Mouse (Mus musculus) midbrain, embryonic 11.5 days (tissue): Measurements from ENCODE around the gene Slc38a11. TPM values are rescaled to one million over a fixed set of nuclear protein-coding genes. Genes with fewer than 3 reads are reported as not detected.
A peak's percentile ranks its signal among the peaks of the same experiment; 100 is the strongest.

ENCODE experiments used
- ATAC-seq: fragments of 200-750 bp; cut with Nextera tagmentation; 2 replicates; pipeline ENCODE4 v1.8.0; 2017; ENCODE audit warnings: moderate TSS enrichment, moderate library complexity; ENCODE audit not compliant: low FRiP score
- DNase-seq: peaks from one replicate; pipeline ENCODE4 v3.0.0; 2015; ENCODE audit warnings: low spot score; ENCODE audit errors: missing footprints
- H3K27ac ChIP-seq: fragments of 300-500 bp; sonication (generic); 2 replicates; pipeline ENCODE4 v1.5.1; 2014; ENCODE audit warnings: low read depth, low read length
- H3K27me3 ChIP-seq: fragments of 300-500 bp; sonication (generic); 2 replicates; pipeline ENCODE4 v1.6.1; 2014; ENCODE audit warnings: mild to moderate bottlenecking, low read length, moderate library complexity, mixed read lengths; ENCODE audit not compliant: control insufficient read depth, insufficient read depth
- H3K36me3 ChIP-seq: fragments of 300-500 bp; sonication (generic); 2 replicates; pipeline ENCODE4 v1.6.1; 2014; ENCODE audit warnings: mild to moderate bottlenecking, low read length, moderate library complexity, mixed read lengths; ENCODE audit not compliant: control insufficient read depth, insufficient read depth
- H3K4me1 ChIP-seq: fragments of 300-500 bp; sonication (generic); 2 replicates; pipeline ENCODE4 v1.6.1; 2014; ENCODE audit warnings: low read length; ENCODE audit not compliant: control insufficient read depth, insufficient read depth
- H3K4me2 ChIP-seq: fragments of 300-500 bp; sonication (generic); 2 replicates; pipeline ENCODE4 v1.6.1; 2014; ENCODE audit warnings: mild to moderate bottlenecking, moderate library complexity
- H3K4me3 ChIP-seq: fragments of 300-500 bp; sonication (generic); 2 replicates; pipeline ENCODE4 v1.5.1; 2014; ENCODE audit warnings: low read depth, low read length
- H3K9ac ChIP-seq: fragments of 300-500 bp; sonication (generic); 2 replicates; pipeline ENCODE4 v1.6.1; 2014; ENCODE audit warnings: low read length
- H3K9me3 ChIP-seq: fragments of 300-500 bp; sonication (generic); 2 replicates; pipeline ENCODE4 v1.6.1; 2016; ENCODE audit warnings: low read length; ENCODE audit not compliant: control insufficient read depth
- WGBS: fragments of 180-500 bp; shearing (Covaris S2); extraction: QIAGEN DNeasy Blood & Tissue Kit; methylation state at CpG from one replicate; pipeline ENCODE4 v1.1.7; 2014; 5-methylcytosine and 5-hydroxymethylcytosine counted together
- polyA plus RNA-seq: library from polyadenylated mRNA; unstranded; fragments of >200 nt; fragmentation: Nextera tagmentation; extraction: Ambion mirVana; gene quantifications from 2 replicates; pipeline ENCODE4 v1.2.1, GENCODE M21; 2014

Gene Slc38a11
- polyA plus RNA-seq, 1 experiment from 2014 or later: 0.68 TPM

DNA sequence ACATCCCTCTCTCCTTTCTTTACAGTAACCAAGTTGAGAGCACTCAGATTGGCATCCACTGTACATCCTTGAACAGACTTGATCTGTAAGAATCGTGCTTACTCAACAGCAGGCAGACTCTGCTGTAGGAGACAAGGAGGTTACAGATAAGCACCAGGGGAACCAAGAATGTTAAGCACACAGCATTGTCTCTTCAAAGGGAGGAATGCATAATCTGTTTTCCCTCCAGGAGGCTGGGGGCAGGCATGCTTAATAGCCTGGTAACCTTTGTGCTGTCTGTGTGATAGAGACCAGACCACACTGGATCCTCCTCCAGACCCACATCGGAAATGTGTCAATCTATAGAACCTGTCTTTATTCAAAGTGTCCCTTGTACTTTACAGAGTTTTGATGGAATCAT lies 67.3 kb downstream of the Slc38a11 start:
- Histone ChIP-seq H3K27ac (no peak overlapping the region), H3K27me3 (no peaks in the 10 kb centered on the region), H3K4me2 (no peak overlapping the region), H3K9me3 (no peaks in the 10 kb centered on the region), H3K4me1 (no peaks in the 10 kb centered on the region; the same call in 1 of the 2 replicates), H3K4me3 (no peak overlapping the region), H3K36me3 (no peaks in the 10 kb centered on the region), H3K9ac (no peak overlapping the region)
- no peak for DNase-seq
- 7% methylated on average over 2 of the region's 2 CpGs for WGBS
- ATAC-seq: no peak

- DNase-seq (no peak), ATAC-seq (no peak)
- Histone ChIP-seq H3K4me3 (no peak overlapping the region), H3K27ac (no peak overlapping the region), H3K9ac (no peak overlapping the region), H3K36me3 (no peaks in the 10 kb centered on the region), H3K27me3 (no peaks in the 10 kb centered on the region), H3K4me2 (no peak overlapping the region), H3K4me1 (no peaks in the 10 kb centered on the region; the same call in 1 of the 2 replicates), H3K9me3 (no peaks in the 10 kb centered on the region)
- 80% methylated on average over 8 of the region's 8 CpGs for WGBS
Observed at GRCm38 (mm10) chr2:65294092-65294491, 69.7 kb downstream of the Slc38a11 start.

- H3K27me3 ChIP-seq: no peaks in the 10 kb centered on the region
- no peak overlapping the region for H3K4me2 ChIP-seq
- DNase-seq (no peak), ATAC-seq (no peak)
- H3K9ac ChIP-seq: no peak overlapping the region
- WGBS: 92% methylated on average over 8 of the region's 8 CpGs
- H3K4me1 ChIP-seq: no peaks in the 10 kb centered on the region; the same call in 1 of the 2 replicates
- H3K27ac ChIP-seq: no peak overlapping the region
- no peaks in the 10 kb centered on the region for H3K9me3 ChIP-seq
- no peak overlapping the region for H3K4me3 ChIP-seq
- H3K36me3 ChIP-seq: no peaks in the 10 kb centered on the region
Observed at GRCm38 (mm10) chr2:65293411-65293810, 70.4 kb downstream of the Slc38a11 start.

DNA sequence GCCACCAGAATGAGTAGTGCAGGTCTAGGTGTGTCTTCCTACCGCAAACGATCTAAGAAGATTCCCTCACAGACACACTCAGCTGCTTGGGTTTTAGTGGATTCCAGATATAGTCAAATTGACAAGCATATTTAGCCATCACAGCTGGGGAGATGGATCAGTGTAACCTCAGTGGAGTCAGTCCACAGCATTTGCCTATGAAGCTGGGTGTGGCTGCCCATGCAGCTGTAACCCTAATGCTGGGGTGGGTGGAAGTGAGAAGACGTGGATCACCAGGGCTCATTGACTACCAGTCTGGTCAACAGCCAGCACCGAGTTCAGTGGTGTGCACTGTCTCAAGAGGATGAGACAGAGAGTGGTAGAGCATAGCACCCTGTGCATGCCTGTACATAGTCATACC lies 74.1 kb downstream of the Slc38a11 start:
- no peak for ATAC-seq
- no peaks in the 10 kb centered on the region for H3K9me3 ChIP-seq
- no peak overlapping the region for H3K4me2 ChIP-seq
- no peak overlapping the region for H3K27ac ChIP-seq
- H3K36me3 ChIP-seq: no peaks in the 10 kb centered on the region
- no peak overlapping the region for H3K9ac ChIP-seq
- 88% methylated on average over 4 of the region's 4 CpGs for WGBS
- no peaks in the 10 kb centered on the region for H3K4me1 ChIP-seq
- H3K27me3 ChIP-seq: no peaks in the 10 kb centered on the region
- DNase-seq: no peak
- H3K4me3 ChIP-seq: no peak overlapping the region

DNA sequence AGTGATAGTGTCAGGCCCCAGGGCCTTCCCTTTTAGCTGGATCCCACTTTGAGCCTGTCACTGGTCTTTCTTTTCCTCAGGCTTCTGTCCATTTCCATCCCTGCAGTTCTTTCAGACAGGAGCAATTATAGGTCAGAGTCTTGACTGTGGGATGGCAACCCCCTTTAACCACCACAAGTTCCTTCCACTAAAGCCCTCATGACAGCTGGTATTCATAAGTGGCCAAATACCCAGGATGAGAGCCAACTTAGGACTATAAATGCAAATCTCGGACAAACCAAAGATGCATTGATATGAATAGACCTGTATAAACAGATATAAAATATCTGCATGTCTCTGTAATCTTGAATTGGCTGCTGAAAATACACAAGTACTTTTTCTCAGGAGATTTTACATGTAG lies 75.1 kb downstream of the Slc38a11 start:
- no peak for ATAC-seq
- no peaks in the 10 kb centered on the region for H3K36me3 ChIP-seq
- H3K9ac ChIP-seq: no peak overlapping the region
- peak; percentile 44 for DNase-seq
- no peaks in the 10 kb centered on the region for H3K4me1 ChIP-seq
- H3K27ac ChIP-seq: no peak overlapping the region
- WGBS: 86% methylated on average over 1 of the region's 1 CpGs
- H3K4me3 ChIP-seq: no peak overlapping the region
- no peaks in the 10 kb centered on the region for H3K9me3 ChIP-seq
- no peak overlapping the region for H3K4me2 ChIP-seq
- H3K27me3 ChIP-seq: no peaks in the 10 kb centered on the region

DNA sequence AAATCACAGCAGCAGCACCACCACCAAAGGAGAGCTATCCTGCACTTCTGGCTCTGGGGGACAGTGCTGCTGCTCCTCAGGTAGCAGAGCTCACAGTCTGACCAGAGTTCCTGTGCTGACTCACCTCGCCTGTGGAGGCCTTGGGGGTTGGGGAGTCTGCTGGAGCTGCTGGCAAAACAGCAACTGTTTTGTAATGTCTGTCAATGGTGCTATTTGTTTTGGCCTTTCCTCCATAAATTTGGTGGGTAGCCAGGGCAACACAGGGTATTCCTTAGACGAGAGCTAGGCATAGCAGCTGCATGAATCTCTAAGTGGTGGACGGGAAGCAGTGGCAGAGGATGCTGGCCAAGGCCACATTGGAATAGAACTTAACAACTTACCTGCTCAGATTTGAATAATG lies 78.5 kb downstream of the Slc38a11 start:
- ATAC-seq: no peak
- Histone ChIP-seq H3K4me1 (no peaks in the 10 kb centered on the region), H3K4me3 (no peak overlapping the region), H3K27me3 (no peaks in the 10 kb centered on the region), H3K4me2 (no peak overlapping the region), H3K9ac (no peak overlapping the region), H3K27ac (no peak overlapping the region), H3K36me3 (no peaks in the 10 kb centered on the region), H3K9me3 (no peaks in the 10 kb centered on the region)
- 69% methylated on average over 3 of the region's 3 CpGs for WGBS
- DNase-seq: no peak

- Histone ChIP-seq H3K27ac (no peak overlapping the region), H3K9me3 (no peaks in the 10 kb centered on the region), H3K36me3 (no peaks in the 10 kb centered on the region), H3K4me3 (no peak overlapping the region), H3K27me3 (no peaks in the 10 kb centered on the region), H3K4me2 (no peak overlapping the region), H3K9ac (no peak overlapping the region), H3K4me1 (no peaks in the 10 kb centered on the region)
- no peak for DNase-seq
- ATAC-seq: no peak
- WGBS: 92% methylated on average over 6 of the region's 6 CpGs
Observed at GRCm38 (mm10) chr2:65282979-65283378, 80.9 kb downstream of the Slc38a11 start.

- Histone ChIP-seq H3K4me3 (no peak overlapping the region), H3K4me1 (no peaks in the 10 kb centered on the region), H3K9me3 (no peaks in the 10 kb centered on the region), H3K36me3 (no peaks in the 10 kb centered on the region), H3K9ac (no peak overlapping the region), H3K4me2 (no peak overlapping the region), H3K27me3 (no peaks in the 10 kb centered on the region), H3K27ac (no peak overlapping the region)
- no peak for DNase-seq
- no peak for ATAC-seq
- WGBS: 55% methylated on average over 4 of the region's 4 CpGs
Observed at GRCm38 (mm10) chr2:65279029-65279690, 84.7 kb downstream of the Slc38a11 start.

GRCm38 (mm10) chr2:65275443-65276061 lies 88.3 kb downstream of the Slc38a11 start:
- H3K36me3 ChIP-seq: no peaks in the 10 kb centered on the region
- H3K27me3 ChIP-seq: no peaks in the 10 kb centered on the region
- H3K4me3 ChIP-seq: no peak overlapping the region
- no peaks in the 10 kb centered on the region for H3K9me3 ChIP-seq
- H3K27ac ChIP-seq: no peak overlapping the region
- no peak for DNase-seq
- no peak overlapping the region for H3K9ac ChIP-seq
- H3K4me1 ChIP-seq: no peaks in the 10 kb centered on the region
- no peak for ATAC-seq
- H3K4me2 ChIP-seq: no peak overlapping the region
- WGBS: 74% methylated on average over 6 of the region's 6 CpGs
